Mouse (Mus musculus): ENCODE measurements around the gene Bms1. TPM values are rescaled to one million over a fixed set of nuclear protein-coding genes. Genes with fewer than 3 reads are reported as not detected.

Gene Bms1
- polyA plus RNA-seq, 1 experiment from 2014 or later = 23.1 TPM

- 88% methylated on average over 5 of the region's 5 CpGs for WGBS
- H3K9ac ChIP-seq (ENCODE audit: low read depth, low read length) = no peak overlapping the region
- no peak for ATAC-seq
- no peaks in the 10 kb centered on the region for H3K27me3 ChIP-seq (ENCODE audit: control insufficient read depth, insufficient read depth, low read depth, low read length)
- H3K4me3 ChIP-seq (ENCODE audit: low read depth, low read length) = no peak overlapping the region
- H3K4me1 ChIP-seq (ENCODE audit: control insufficient read depth, insufficient read depth, low read length) = no peaks in the 10 kb centered on the region
- no peaks in the 10 kb centered on the region for H3K9me3 ChIP-seq (replicated peaks; ENCODE audit: control insufficient read depth, low read length, poor library complexity, severe bottlenecking)
- peaks cover 58% of the 10 kb centered on the region for H3K36me3 ChIP-seq (ENCODE audit: control insufficient read depth, insufficient read depth, low read length)
- H3K4me2 ChIP-seq (ENCODE audit: low read length) = no peak overlapping the region
- no peak overlapping the region for H3K27ac ChIP-seq (ENCODE audit: low read length)
Observed at GRCm38 (mm10) chr6:118408510-118408909, 10.8 kb downstream of the Bms1 start.

- WGBS = 83% methylated on average over 4 of the region's 4 CpGs
- Histone ChIP-seq H3K36me3 (ENCODE audit: control insufficient read depth, insufficient read depth, low read length) (peaks cover 47% of the 10 kb centered on the region), H3K27me3 (ENCODE audit: control insufficient read depth, insufficient read depth, low read depth, low read length) (no peaks in the 10 kb centered on the region), H3K4me1 (ENCODE audit: control insufficient read depth, insufficient read depth, low read length) (no peaks in the 10 kb centered on the region), H3K9me3 (replicated peaks; ENCODE audit: control insufficient read depth, low read length, poor library complexity, severe bottlenecking) (no peaks in the 10 kb centered on the region), H3K4me3 (ENCODE audit: low read depth, low read length) (no peak overlapping the region), H3K27ac (ENCODE audit: low read length) (no peak overlapping the region), H3K4me2 (ENCODE audit: low read length) (no peak overlapping the region), H3K9ac (ENCODE audit: low read depth, low read length) (no peak overlapping the region)
- ATAC-seq = no peak
Observed at GRCm38 (mm10) chr6:118406421-118406820, 12.9 kb downstream of the Bms1 start.

GRCm38 (mm10) chr6:118390746-118391145 is 28.5 kb downstream of the Bms1 start:
- H3K36me3 ChIP-seq (ENCODE audit: control insufficient read depth, insufficient read depth, low read length) = peaks cover 36% of the 10 kb centered on the region
- no peak for ATAC-seq
- no peak overlapping the region for H3K27ac ChIP-seq (ENCODE audit: low read length)
- no peaks in the 10 kb centered on the region for H3K4me1 ChIP-seq (ENCODE audit: control insufficient read depth, insufficient read depth, low read length)
- no peak overlapping the region for H3K9ac ChIP-seq (ENCODE audit: low read depth, low read length)
- H3K9me3 ChIP-seq (replicated peaks; ENCODE audit: control insufficient read depth, low read length, poor library complexity, severe bottlenecking) = no peaks in the 10 kb centered on the region
- no peaks in the 10 kb centered on the region for H3K27me3 ChIP-seq (ENCODE audit: control insufficient read depth, insufficient read depth, low read depth, low read length)
- H3K4me3 ChIP-seq (ENCODE audit: low read depth, low read length) = no peak overlapping the region
- no peak overlapping the region for H3K4me2 ChIP-seq (ENCODE audit: low read length)

- Histone ChIP-seq H3K9ac (ENCODE audit: low read depth, low read length) (no peak overlapping the region), H3K4me3 (ENCODE audit: low read depth, low read length) (no peak overlapping the region), H3K9me3 (replicated peaks; ENCODE audit: control insufficient read depth, low read length, poor library complexity, severe bottlenecking) (no peaks in the 10 kb centered on the region), H3K4me2 (ENCODE audit: low read length) (no peak overlapping the region), H3K27ac (ENCODE audit: low read length) (no peak overlapping the region), H3K36me3 (ENCODE audit: control insufficient read depth, insufficient read depth, low read length) (peaks cover 26% of the 10 kb centered on the region), H3K4me1 (ENCODE audit: control insufficient read depth, insufficient read depth, low read length) (no peaks in the 10 kb centered on the region), H3K27me3 (ENCODE audit: control insufficient read depth, insufficient read depth, low read depth, low read length) (no peaks in the 10 kb centered on the region)
- WGBS = 94% methylated on average over 3 of the region's 3 CpGs
- no peak for ATAC-seq
Observed at GRCm38 (mm10) chr6:118385962-118386361, 33.3 kb downstream of the Bms1 start.

- Histone ChIP-seq H3K36me3 (ENCODE audit: control insufficient read depth, insufficient read depth, low read length) (peaks cover 12% of the 10 kb centered on the region; the same call in 1 of the 2 replicates), H3K4me1 (ENCODE audit: control insufficient read depth, insufficient read depth, low read length) (no peaks in the 10 kb centered on the region), H3K9ac (ENCODE audit: low read depth, low read length) (no peak overlapping the region), H3K4me3 (ENCODE audit: low read depth, low read length) (no peak overlapping the region), H3K4me2 (ENCODE audit: low read length) (no peak overlapping the region), H3K27me3 (ENCODE audit: control insufficient read depth, insufficient read depth, low read depth, low read length) (no peaks in the 10 kb centered on the region), H3K27ac (ENCODE audit: low read length) (no peak overlapping the region), H3K9me3 (replicated peaks; ENCODE audit: control insufficient read depth, low read length, poor library complexity, severe bottlenecking) (no peaks in the 10 kb centered on the region)
- WGBS = 84% methylated on average over 4 of the region's 4 CpGs
- ATAC-seq = no peak
Observed at GRCm38 (mm10) chr6:118381234-118381633, 38.0 kb downstream of the Bms1 start.

- H3K9me3 ChIP-seq (replicated peaks; ENCODE audit: control insufficient read depth, low read length, poor library complexity, severe bottlenecking) = no peaks in the 10 kb centered on the region
- H3K36me3 ChIP-seq (ENCODE audit: control insufficient read depth, insufficient read depth, low read length) = peaks cover 12% of the 10 kb centered on the region; the same call in 1 of the 2 replicates
- H3K9ac ChIP-seq (ENCODE audit: low read depth, low read length) = no peak overlapping the region
- no peak overlapping the region for H3K4me2 ChIP-seq (ENCODE audit: low read length)
- no peak overlapping the region for H3K27ac ChIP-seq (ENCODE audit: low read length)
- 64% methylated on average over 3 of the region's 3 CpGs for WGBS
- no peak overlapping the region for H3K4me3 ChIP-seq (ENCODE audit: low read depth, low read length)
- H3K4me1 ChIP-seq (ENCODE audit: control insufficient read depth, insufficient read depth, low read length) = no peaks in the 10 kb centered on the region
- no peak for ATAC-seq
- H3K27me3 ChIP-seq (ENCODE audit: control insufficient read depth, insufficient read depth, low read depth, low read length) = no peaks in the 10 kb centered on the region
Observed at GRCm38 (mm10) chr6:118380630-118381029, 38.6 kb downstream of the Bms1 start.

- peaks cover 12% of the 10 kb centered on the region; the same call in 1 of the 2 replicates for H3K36me3 ChIP-seq (ENCODE audit: control insufficient read depth, insufficient read depth, low read length)
- H3K4me1 ChIP-seq (ENCODE audit: control insufficient read depth, insufficient read depth, low read length) = no peaks in the 10 kb centered on the region
- peak overlapping the region; percentile 35; the same call in 1 of the 2 replicates for H3K9ac ChIP-seq (ENCODE audit: low read depth, low read length)
- peak overlapping the region; percentile 47 for H3K4me2 ChIP-seq (ENCODE audit: low read length)
- peak; percentile 90 for ATAC-seq
- H3K9me3 ChIP-seq (replicated peaks; ENCODE audit: control insufficient read depth, low read length, poor library complexity, severe bottlenecking) = no peaks in the 10 kb centered on the region
- no peak overlapping the region for H3K27ac ChIP-seq (ENCODE audit: low read length)
- H3K4me3 ChIP-seq (ENCODE audit: low read depth, low read length) = no peak overlapping the region
- WGBS = 28% methylated on average over 20 of the region's 20 CpGs
- H3K27me3 ChIP-seq (ENCODE audit: control insufficient read depth, insufficient read depth, low read depth, low read length) = no peaks in the 10 kb centered on the region
Observed at GRCm38 (mm10) chr6:118379451-118380167, 39.7 kb downstream of the Bms1 start.

- 39% methylated on average over 8 of the region's 10 CpGs for WGBS
Observed at GRCm38 (mm10) chr6:118377611-118378010, 41.7 kb downstream of the Bms1 start.

GRCm38 (mm10) chr6:118376023-118376422 is 43.3 kb downstream of the Bms1 start:
- no peak overlapping the region for H3K4me3 ChIP-seq (ENCODE audit: low read depth, low read length)
- H3K4me1 ChIP-seq (ENCODE audit: control insufficient read depth, insufficient read depth, low read length) = no peaks in the 10 kb centered on the region
- ATAC-seq = no peak
- H3K36me3 ChIP-seq (ENCODE audit: control insufficient read depth, insufficient read depth, low read length) = no peaks in the 10 kb centered on the region
- H3K9ac ChIP-seq (ENCODE audit: low read depth, low read length) = no peak overlapping the region
- no peak overlapping the region for H3K27ac ChIP-seq (ENCODE audit: low read length)
- H3K4me2 ChIP-seq (ENCODE audit: low read length) = no peak overlapping the region
- H3K9me3 ChIP-seq (replicated peaks; ENCODE audit: control insufficient read depth, low read length, poor library complexity, severe bottlenecking) = no peaks in the 10 kb centered on the region
- no peaks in the 10 kb centered on the region for H3K27me3 ChIP-seq (ENCODE audit: control insufficient read depth, insufficient read depth, low read depth, low read length)
- 58% methylated on average over 10 of the region's 10 CpGs for WGBS

More at GRCm38 (mm10) chr6:118377611-118378010, 41.7 kb downstream of the Bms1 start:
- Histone ChIP-seq H3K36me3 (ENCODE audit: control insufficient read depth, insufficient read depth, low read length) (0 out of 2 replicates have a peak, but pooled peaks cover 4% of the 10 kb centered on the region), H3K4me3 (ENCODE audit: low read depth, low read length) (no peak overlapping the region), H3K9me3 (replicated peaks; ENCODE audit: control insufficient read depth, low read length, poor library complexity, severe bottlenecking) (no peaks in the 10 kb centered on the region), H3K4me1 (ENCODE audit: control insufficient read depth, insufficient read depth, low read length) (no peaks in the 10 kb centered on the region), H3K27me3 (ENCODE audit: control insufficient read depth, insufficient read depth, low read depth, low read length) (no peaks in the 10 kb centered on the region), H3K4me2 (ENCODE audit: low read length) (no peak overlapping the region), H3K27ac (ENCODE audit: low read length) (no peak overlapping the region), H3K9ac (ENCODE audit: low read depth, low read length) (no peak overlapping the region)
- ATAC-seq = no peak

Measured in midbrain, embryonic 16.5 days (tissue).